8 mouse cellular contexts compared by ENCODE assay signal in genomic region chr3:87082235-87082634, GRCm38 (mm10).
A peak's percentile ranks its signal among the peaks of the same experiment; 100 is the strongest.
DNase-seq lines count a peak whose midpoint lies in the region; ATAC-seq and TF ChIP-seq lines count a peak whose summit lies in the region.
"Had no signal": no experiment of that assay in that cellular context is flagged by ENCODE, and none has a peak within 500 bp of the region (broad histone marks: within the 10 kb centered on the region; RNA-seq: fewer than 3 reads in every experiment).

No protein-coding gene starts in this region.

- H3K27me3 ChIP-seq in liver, embryonic 13.5 days = no peaks in the 10 kb centered on the region
- H3K27me3 ChIP-seq: neural tube, embryonic 12.5 days had no signal

- no peak overlapping the region for H3K4me2 ChIP-seq in liver, embryonic 13.5 days
- H3K4me2 ChIP-seq: neural tube, embryonic 12.5 days had no signal

- intact Hi-C loops in gastrocnemius, adult 2 months (cut with DNase I) = no loop called here

- H3K27ac ChIP-seq in ES-E14 (ENCODE audit: insufficient read depth, low read depth, low read length, poor library complexity, severe bottlenecking) = no peak overlapping the region
- H3K27ac ChIP-seq in gastrocnemius, adult 2 months = no peak overlapping the region
- H3K27ac ChIP-seq in liver, embryonic 13.5 days = no peak overlapping the region
- H3K27ac ChIP-seq: neural tube, embryonic 12.5 days had no signal

- no peak overlapping the region for H3K4me3 ChIP-seq in ES-E14 (ENCODE audit: insufficient read depth in 1 of 2, low read depth in 1 of 2, low read length in 2 of 2, poor library complexity in 1 of 2, severe bottlenecking in 1 of 2)
- H3K4me3 ChIP-seq in gastrocnemius, adult 2 months = no peak overlapping the region
- H3K4me3 ChIP-seq in liver, embryonic 13.5 days (replicated peaks) = no peak overlapping the region
- H3K4me3 ChIP-seq: neural tube, embryonic 12.5 days had no signal

- DNase-seq in layer of hippocampus, postnatal 10 days (ENCODE audit: low spot score in 2 of 2) = peak; percentile 44 to 55
- DNase-seq in layer of hippocampus, postnatal 36 days = no peak
- peak; percentile 55 for DNase-seq in ES-E14 (ENCODE audit: low read depth, low spot score)
- DNase-seq in adrenal gland, postnatal 14 days = peak; percentile 82
- peak; percentile 68 for DNase-seq in gastrocnemius, adult 2 months
- peak; percentile 5 for DNase-seq in liver, embryonic 13.5 days
- peak; percentile 36 to 66 for DNase-seq in spleen, postnatal 10 days (ENCODE audit: low spot score in 2 of 2)

- peaks cover 2 to 15% of the 10 kb centered on the region in 2 experiments; a peak in 2 of 4 replicates for H3K4me1 ChIP-seq in ES-E14 (ENCODE audit: control insufficient read depth in 2 of 2, insufficient read depth in 2 of 2, low read length in 2 of 2, poor library complexity in 1 of 2)
- no peaks in the 10 kb centered on the region for H3K4me1 ChIP-seq in liver, embryonic 13.5 days (replicated peaks)

- in situ Hi-C loops in ES-E14 (cut with MboI; ENCODE audit: low sequenced_read_pairs in 2 of 2, unreplicated experiment in 2 of 2) = loop anchor here in 1 of 2 experiments (10.0 kb wide), 1 partner anchor 93 kb away; the partner anchor contains the start of gene Kirrel

- H3K9ac ChIP-seq in ES-E14 (ENCODE audit: insufficient read depth, low read depth, low read length, poor library complexity, severe bottlenecking) = no peak overlapping the region
- no peak overlapping the region for H3K9ac ChIP-seq in liver, embryonic 13.5 days
- H3K9ac ChIP-seq: neural tube, embryonic 12.5 days had no signal

- H3K36me3 ChIP-seq in ES-E14 (ENCODE audit: control insufficient read depth, insufficient read depth, low read length, poor library complexity, severe bottlenecking) = peaks cover 41% of the 10 kb centered on the region
- H3K36me3 ChIP-seq in liver, embryonic 13.5 days = 0 out of 2 replicates have a peak, but pooled peaks cover 4% of the 10 kb centered on the region

- WGBS in liver, embryonic 13.5 days (ENCODE audit: insufficient replicate concordance) = 55% methylated on average over 3 of the region's 3 CpGs

- H3K9me3 ChIP-seq in ES-E14 (ENCODE audit: control insufficient read depth, insufficient read depth, low read depth, low read length) = no peaks in the 10 kb centered on the region
- H3K9me3 ChIP-seq in liver, embryonic 13.5 days (replicated peaks) = no peaks in the 10 kb centered on the region
- H3K9me3 ChIP-seq: neural tube, embryonic 12.5 days had no signal

- peak; percentile 84 for TF ChIP-seq CTCF in gastrocnemius, adult 2 months (IDR thresholded peaks at IDR 0.05)

- ATAC-seq in liver, embryonic 13.5 days (ENCODE audit: low read depth) = no peak

TF ChIP-seq in ES-E14, 5 proteins besides CTCF, POLR2A, EP300 and RAD21:
- TF ChIP-seq MAFK (IDR thresholded peaks at IDR 0.05; ENCODE audit: insufficient read depth, low read depth, low read length) = no peak
- TF ChIP-seq ZC3H11A (IDR thresholded peaks at IDR 0.05; ENCODE audit: borderline replicate concordance, low read depth, low read length) = no peak
- no peak for TF ChIP-seq ZNF384 (IDR thresholded peaks at IDR 0.05; ENCODE audit: low read depth, low read length)
- no peak for TF ChIP-seq CHD2 (IDR thresholded peaks at IDR 0.05; ENCODE audit: low read depth, low read length)
- TF ChIP-seq HCFC1 (IDR thresholded peaks at IDR 0.05; ENCODE audit: borderline replicate concordance, insufficient read depth, low read length) = no peak
TF ChIP-seq in ES-E14: peak in this region for 0.

Comparison
In these comparisons a context has a peak if more than half of its experiments do, and no peak if none do; other contexts are left out.
1. DNase-seq: peak in layer of hippocampus, postnatal 10 days (2 of 2), ES-E14 (single experiment), adrenal gland, postnatal 14 days (single experiment), gastrocnemius, adult 2 months (single experiment), liver, embryonic 13.5 days (single experiment) and spleen, postnatal 10 days (2 of 2); none in layer of hippocampus, postnatal 36 days (0 of 2).